Mouse (Mus musculus): ENCODE results near the gene Igfn1. TPM values are rescaled to one million over a fixed set of nuclear protein-coding genes. Genes with fewer than 3 reads are reported as not detected.

Igfn1 gene
- 0.04 and 0.11 TPM in 2 replicates for polyA plus RNA-seq (2012; rRNA removed)

DNA sequence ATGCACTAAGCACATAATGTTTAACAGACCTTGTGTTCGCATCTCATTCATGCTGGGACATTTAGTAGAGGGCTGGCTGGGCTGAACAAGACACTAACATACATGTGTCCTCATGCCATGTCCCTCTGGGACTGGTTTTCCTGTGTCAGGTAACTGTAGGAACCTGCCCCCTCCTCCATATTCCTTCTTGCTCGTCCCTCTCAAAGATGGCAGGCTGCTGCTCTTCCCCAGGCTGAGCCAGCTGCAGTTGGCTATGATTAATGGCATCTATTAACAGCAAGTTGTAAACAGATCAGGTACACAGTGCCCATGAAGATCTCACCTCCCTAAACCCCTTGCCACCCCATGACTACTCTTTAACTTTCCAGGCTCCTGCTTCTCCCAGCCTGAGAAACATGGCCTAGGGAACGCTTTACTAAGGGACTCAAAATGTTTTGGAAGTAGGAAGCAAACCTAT, at the start of gene Igfn1:
TSS of gene Igfn1 (minus strand) at position 51 of the 457 bp plus-strand sequence.

DNA sequence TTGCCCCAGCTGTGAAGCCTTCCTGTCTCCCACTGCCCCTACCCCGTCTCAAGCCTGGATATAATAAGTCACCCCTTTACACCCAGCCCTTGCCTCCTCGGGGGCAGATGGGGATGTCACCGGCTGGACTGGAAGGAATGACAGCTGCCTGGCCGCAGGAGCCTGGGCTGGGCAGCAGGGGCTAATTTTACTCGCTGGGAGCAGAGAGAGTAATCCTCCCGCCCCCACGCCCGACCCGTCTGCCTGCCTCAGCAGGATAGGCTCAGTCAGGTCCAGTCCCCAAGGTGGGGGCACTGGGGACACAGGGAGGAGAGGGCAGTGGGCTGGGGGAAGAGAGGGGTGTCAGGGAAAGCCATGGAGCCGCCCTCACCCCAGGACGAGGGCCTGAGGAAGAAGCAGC, 46.4 kb upstream of the Igfn1 start, which contains the start of gene Cacna1s:
TSS of gene Cacna1s (plus strand) at position 204 of the 400 bp plus-strand sequence.

DNA sequence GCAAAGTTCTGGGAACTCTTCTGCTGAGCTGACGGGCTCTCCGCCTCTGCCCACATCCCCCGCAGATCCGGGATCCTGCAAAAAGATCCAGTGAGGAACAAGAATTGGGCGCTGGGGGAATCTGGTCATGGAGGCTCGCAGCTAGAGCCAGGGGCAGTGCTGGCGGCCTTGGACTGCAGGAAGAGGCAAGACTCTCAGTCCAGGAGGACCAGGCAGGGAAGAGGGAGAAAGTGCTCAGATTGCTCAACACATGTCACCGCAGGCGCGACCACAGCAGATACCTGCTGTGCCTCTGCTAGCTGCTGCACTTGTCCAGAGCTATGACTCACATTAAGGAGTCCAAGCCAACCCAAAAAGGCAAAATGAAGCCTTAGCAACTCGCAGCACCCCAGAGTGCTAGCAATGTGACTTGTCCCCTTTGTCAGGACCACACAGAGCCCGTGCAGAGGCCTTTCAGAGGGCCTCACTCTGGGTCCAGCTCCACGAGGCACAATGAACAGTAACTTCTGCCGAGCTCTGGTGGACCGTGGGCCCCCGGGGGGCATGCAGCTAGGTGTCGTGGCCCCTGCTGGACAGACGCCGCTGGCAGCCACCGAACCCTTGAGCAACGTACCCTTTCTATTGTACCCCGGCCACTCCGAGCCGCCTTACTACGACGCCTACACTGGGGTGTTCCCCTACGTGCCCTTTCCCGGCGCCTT, 44.3 kb upstream of the Igfn1 start, which contains the start of gene Ascl5:
TSS of gene Ascl5 (plus strand) at position 493 of the 701 bp plus-strand sequence.

DNA sequence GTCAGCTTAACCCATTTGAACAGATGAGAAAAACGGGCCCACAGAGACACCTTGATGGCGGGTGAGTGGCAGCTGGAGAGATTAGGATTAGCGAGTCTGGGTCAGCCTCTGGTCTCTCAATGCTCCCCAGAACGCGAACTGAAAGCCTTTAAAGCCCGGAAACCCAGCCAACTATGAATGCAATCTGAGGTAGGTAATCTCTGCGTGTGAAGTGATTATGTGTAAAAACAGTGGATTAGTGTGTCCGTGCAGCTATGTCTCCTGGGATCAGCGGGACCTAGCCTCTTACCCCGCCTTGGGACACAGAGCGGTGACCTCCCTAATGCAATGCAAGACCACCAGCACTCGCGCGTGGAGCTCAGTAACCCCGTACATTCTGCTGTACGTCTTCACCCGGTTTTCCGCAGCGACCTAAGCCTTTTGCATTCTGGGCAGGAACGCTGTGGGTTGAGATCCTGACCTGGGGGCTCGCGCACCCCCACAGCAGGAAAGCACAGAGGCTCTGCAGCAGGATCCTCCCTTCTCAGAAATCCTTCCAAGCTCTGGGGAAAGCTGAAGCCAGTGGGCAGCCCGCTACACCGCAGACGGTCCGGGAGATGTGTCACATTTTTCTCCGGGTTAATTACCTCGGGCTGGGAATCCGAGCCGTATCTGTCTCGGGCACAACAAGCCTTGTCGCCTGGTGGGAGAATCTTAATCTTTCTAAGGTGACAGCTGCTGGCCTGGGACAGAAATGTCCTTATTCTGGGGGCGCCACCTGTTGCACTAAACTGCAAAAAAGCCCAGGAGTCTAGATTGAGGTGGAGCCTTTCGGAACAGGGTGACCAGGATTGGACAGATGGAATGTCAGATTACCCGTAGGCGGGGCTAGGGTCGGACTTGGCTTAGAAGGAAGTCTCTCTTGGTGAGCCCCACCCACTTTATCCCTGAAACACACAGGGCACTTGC, 1.3 kb upstream of the Igfn1 start, which contains the start of gene Tmem9:
TSS of gene Tmem9 (plus strand) at position 940 of the 948 bp plus-strand sequence.

DNA sequence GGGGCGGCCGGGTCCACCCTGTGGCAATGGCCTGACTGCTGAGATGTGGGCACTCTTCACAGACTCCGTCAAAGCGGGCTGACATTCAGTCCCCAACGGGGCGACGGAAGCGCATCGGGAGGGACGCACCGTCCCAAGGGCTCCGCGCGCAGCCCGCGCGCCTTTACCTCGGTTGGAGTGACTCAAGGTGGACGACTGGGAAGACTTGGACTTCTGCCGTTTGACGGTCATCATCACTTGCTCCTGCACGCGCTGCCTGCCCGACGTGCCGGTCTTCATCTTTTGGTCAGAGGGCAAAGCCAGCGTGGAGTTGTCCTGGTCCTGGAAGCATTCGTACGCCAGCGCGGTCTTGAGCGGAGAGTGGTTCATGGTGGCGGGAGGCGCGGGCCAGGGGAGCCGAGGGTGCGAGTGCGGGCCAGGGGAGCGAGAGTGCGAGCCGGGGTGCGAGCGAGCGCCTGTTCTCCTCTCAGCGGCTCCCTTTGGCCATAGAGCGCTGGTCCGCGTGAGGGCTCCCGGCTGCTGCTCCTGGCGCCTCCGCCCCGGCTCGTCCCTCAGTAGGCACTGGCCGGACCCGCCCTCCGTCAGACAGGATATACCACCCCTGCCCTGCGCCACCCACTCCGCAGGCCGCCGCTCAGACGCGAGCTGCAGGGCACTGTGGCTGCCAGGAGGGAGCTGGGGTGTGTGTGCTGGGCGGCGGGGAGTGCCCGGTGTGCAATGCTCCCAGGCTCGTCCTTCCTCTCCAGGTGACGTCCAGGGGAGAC, 87.3 kb downstream of the Igfn1 start, which contains the start of gene Pkp1:
TSS of gene Pkp1 (minus strand) at position 564 of the 764 bp plus-strand sequence.

Other genes with a start within 250 kb of the Igfn1 start
- 15.6 and 24.1 TPM in 2 replicates for gene Phlda3, start 240.2 kb downstream of the Igfn1 start, polyA plus RNA-seq (2012; rRNA removed)
- gene Tnni1, start 226.9 kb downstream of the Igfn1 start, polyA plus RNA-seq (2012; rRNA removed): 1.1 and 66.1 TPM in 2 replicates
- 0.43 and 2.0 TPM in 2 replicates for gene Lad1, start 187.7 kb downstream of the Igfn1 start, polyA plus RNA-seq (2012; rRNA removed)
- 0.57 and 24.1 TPM in 2 replicates for gene Tnnt2, start 170.0 kb downstream of the Igfn1 start, polyA plus RNA-seq (2012; rRNA removed)
- gene Pkp1, start 87.1 kb downstream of the Igfn1 start, polyA plus RNA-seq (2012; rRNA removed): 0.16 and 3.1 TPM in 2 replicates
- gene Tmem9, start 1.8 kb upstream of the Igfn1 start, polyA plus RNA-seq (2012; rRNA removed): 131 and 137 TPM in 2 replicates
- gene Ascl5, start 44.5 kb upstream of the Igfn1 start, polyA plus RNA-seq (2012; rRNA removed): 0.15 and 0.37 TPM in 2 replicates
- gene Cacna1s, start 46.4 kb upstream of the Igfn1 start, polyA plus RNA-seq (2012; rRNA removed): 0.42 and 3.5 TPM in 2 replicates
- 120 and 146 TPM in 2 replicates for gene Kif21b, start 125.0 kb upstream of the Igfn1 start, polyA plus RNA-seq (2012; rRNA removed)
- gene Mroh3, start 206.5 kb upstream of the Igfn1 start, polyA plus RNA-seq (2012; rRNA removed): 0.51 and 0.93 TPM in 2 replicates
- gene Inava, start 227.9 kb upstream of the Igfn1 start, polyA plus RNA-seq (2012; rRNA removed): 9.0 and 9.3 TPM in 2 replicates